Mouse (Mus musculus) urinary bladder, postnatal 36 days (tissue): ENCODE measurements around the gene Cramp1l.
A peak's percentile ranks its signal among the peaks of the same experiment; 100 is the strongest.

Experiments used
- DNase-seq, 2 experiments: peaks; one replicate each; pipeline ENCODE4 v3.0.0; 2022; ENCODE audit warnings: low spot score in 2 of 2, mixed read lengths in 1 of 2

Gene Cramp1l

DNA sequence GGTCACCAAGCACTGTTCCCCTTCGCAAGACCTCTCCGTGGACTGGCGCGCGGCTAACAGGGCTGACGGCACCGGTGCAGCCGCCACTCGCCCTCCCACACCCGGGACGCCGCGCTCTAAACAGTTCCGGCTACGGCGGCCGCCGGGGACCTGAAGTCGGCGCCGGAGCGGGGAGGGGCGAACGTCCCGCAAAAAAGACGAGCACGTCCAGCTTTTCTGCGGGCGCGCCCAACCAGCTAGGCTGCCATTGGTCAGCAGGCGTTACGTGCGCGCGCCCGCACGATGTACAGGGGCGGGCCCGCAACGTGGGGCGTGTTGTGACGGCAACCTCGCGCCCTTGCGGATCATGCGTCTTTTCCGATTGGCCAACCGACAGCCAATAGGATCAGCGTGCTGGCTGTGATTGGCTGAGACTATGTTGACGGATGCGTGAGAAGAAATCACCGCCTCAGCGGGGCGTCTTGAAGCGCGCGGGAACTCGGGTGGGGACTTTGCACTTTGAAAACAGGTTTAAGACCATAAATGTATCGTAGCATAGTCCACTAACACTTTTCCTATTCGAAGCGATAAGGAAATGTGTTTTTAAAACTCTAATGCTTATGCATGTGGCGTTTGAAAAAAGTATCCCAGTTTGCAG is at the start of gene Cramp1l, which contains the start of gene Ift140:
TSS of gene Cramp1l (minus strand) at position 134 of the 637 bp plus-strand sequence.
TSS of gene Ift140 (plus strand) at position 431 of the 637 bp plus-strand sequence.
- peak; percentile 98 to 99 for DNase-seq

DNA sequence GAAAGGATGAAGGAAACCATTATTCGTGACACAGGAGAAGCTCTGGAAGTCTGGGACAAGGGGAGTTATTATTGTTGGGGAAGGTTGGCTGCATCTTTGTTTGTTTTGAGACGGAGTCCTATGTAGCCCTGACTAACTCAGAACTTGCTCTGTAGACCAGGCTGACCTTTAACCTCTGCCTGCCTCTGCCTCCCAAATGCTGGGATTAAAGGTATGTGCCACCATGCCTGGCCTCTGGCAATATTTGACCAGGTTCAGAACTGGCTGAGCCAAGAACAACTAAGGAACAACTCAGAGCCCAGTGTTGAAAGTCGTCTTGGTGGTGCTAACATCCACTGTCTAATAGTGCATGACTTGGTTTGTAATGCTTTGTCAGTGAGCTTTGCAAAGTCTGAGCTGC is 49.6 kb upstream of the Cramp1l start:
- DNase-seq: no peak

DNA sequence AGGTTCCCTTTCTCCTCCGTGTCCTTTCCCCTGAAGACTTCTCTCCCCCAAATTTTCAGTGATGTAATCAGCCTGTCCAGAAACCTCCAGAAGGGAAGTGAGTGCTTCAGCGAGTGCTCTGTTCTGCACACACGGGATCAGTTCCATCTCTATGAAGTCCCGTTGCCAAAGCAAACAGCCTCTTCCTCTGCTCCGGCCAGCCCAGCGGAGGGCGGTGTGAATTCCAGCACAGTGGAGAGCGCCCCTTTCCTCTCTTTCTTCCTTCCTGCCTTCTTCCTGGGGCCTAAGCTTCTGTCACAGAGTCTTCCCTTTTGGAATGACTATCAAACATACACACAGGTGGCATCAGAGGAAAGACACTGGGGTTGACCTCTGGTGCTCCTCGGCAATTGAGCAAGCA is 48.8 kb upstream of the Cramp1l start:
- peak in 1 of 2 experiments; percentile 54 for DNase-seq

DNA sequence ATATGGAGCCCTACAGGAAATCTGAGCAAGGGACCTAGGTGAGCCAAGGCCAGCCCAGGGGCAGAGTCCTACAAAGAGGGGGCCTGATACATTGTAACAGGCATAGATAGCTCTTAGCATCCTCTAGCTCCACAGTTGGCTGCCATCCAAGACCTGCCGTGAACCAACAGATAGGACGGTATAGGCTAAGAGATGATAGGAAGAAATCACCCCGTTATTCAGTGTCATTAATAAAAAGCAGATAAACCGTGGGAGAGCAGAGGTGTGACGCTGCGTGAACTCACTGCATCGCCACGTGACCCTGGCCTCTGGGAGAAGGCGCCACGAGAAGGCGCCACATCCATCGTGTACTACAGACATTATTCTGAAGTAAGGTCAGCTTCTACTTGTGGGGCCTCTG is 48.3 kb upstream of the Cramp1l start:
- no peak for DNase-seq

DNA sequence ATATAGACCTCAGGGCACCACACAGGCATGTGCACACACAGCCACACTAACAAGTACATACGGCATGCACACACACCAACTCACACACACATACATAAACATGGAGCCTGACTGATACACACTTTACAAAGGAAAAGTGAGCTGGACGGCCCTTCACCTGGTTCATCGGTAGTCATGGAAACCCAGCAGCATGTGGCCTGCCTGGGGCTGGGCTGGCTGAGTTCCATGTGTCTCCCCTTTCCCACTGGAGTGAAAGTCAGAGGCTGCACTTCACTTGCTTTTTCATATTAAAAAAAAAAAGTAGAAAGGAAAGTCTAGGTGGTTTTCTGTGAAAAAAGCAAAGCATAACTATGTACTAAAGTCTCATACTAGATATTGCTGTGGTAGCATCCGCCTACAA is 47.7 kb upstream of the Cramp1l start:
- no peak for DNase-seq

DNA sequence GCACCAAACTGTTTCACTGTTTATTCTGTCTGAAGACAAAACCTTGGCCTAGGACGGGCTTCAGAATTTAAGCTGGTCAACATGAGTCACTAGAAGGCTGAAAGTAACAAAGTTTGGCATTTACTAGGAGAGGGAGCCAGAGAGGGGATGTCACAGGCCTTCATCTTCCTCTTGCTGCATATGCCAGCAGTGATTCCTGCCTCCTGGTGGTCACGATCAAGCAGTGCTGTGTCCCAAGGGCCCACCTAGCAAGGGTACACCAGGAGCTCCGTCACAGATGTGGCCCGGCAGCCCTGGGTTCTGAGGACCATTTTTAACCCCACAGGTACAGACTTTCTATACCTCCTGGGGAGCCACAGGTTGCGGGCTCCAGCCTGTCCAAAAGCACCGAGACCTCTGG is 41.5 kb upstream of the Cramp1l start:
- no peak for DNase-seq

DNA sequence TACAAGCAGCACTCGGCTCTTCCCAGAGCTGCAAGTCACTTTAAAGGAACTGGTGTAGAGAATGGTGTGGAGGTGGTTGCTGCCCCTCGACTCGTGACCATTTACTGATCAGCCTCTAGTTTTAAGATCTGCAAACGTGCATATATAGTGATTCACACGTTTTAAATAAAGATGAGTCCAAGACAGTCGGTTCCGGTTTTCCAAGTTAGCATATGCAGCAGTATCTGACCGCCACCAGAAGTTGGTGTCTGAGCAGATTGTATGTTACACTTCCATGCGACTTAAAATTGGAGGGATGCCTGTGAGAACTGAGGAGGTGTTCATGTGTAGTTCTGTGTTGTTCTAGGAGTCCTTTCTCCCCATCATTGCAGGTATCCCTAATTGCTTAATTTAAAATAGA is 37.7 kb upstream of the Cramp1l start:
- DNase-seq: no peak

DNA sequence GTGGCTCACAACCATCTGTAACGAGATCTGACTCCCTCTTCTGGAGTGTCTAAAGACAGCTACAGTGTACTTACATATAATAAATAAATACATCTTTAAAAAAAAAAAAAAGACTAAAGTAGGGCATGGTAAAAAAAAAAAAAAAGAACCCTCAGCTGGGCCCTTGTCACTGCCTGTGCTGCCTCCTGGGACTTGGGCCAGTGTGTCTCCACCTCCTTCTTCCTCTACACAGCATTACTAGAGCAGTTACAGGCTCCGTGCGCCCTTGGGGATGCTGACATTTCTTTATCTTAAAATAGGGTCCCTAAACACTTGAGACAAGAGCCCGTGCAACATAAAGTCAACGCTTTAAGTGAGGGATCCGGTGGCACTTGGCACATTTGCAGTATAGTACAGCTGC is 31.6 kb upstream of the Cramp1l start:
- no peak for DNase-seq

DNA sequence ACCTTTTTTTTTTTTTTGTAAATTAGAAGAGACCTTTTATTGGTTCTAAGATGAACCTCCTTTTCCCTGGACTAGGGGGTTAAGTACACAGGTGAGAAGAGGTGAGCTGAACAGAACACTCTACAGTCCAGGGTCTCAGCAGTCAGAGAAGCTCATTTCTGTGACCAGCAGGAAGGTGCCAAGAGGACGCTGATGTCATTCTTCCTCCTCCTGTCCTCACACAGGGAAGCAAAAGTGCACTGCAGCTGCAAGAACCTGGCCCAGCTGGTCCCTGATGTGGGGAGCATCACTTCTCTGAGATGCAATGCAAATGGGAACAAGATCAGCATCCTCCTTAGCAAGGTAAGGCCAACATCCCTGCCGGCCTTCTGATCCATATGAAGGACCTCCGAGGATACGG is 29.7 kb upstream of the Cramp1l start:
- DNase-seq: no peak

DNA sequence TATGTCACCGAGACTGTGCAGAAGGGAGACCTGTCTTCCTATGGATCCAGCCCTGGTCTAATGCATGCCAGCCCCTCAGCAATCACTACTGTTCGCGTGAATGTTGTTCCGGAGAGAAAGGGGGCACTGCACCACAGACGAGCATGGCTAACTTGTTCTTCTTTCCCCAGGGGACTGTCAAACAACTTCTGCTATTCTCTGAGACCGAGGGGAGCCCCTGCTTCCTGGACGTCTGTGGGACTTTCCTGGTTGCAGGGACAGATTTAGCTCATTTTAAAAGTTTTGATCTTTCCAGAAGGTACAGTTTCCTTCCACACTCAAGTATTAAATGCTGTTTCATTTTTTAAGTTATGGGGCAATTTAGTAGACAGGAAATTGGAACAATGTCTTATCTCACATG is 29.3 kb upstream of the Cramp1l start:
- no peak for DNase-seq

DNA sequence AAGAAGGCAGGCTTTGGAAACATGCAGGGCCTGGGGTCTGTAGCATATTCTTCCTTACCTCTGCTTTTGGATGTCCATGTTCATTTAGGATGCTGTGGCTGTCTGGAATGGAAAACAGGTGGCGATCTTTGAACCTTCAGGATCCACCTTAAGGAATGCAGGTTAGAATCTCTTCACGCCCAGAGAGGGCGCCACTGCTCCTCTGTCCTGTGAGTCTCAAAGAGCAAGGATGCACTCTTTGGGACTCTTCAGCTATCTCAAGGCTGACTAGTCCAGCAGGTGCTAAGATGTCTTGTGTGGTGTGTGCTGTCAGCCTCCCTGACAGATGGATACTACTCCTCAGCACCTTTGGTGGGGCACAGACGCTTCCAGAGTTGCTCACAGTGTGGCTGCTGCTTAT is 20.6 kb upstream of the Cramp1l start:
- DNase-seq: no peak

DNA sequence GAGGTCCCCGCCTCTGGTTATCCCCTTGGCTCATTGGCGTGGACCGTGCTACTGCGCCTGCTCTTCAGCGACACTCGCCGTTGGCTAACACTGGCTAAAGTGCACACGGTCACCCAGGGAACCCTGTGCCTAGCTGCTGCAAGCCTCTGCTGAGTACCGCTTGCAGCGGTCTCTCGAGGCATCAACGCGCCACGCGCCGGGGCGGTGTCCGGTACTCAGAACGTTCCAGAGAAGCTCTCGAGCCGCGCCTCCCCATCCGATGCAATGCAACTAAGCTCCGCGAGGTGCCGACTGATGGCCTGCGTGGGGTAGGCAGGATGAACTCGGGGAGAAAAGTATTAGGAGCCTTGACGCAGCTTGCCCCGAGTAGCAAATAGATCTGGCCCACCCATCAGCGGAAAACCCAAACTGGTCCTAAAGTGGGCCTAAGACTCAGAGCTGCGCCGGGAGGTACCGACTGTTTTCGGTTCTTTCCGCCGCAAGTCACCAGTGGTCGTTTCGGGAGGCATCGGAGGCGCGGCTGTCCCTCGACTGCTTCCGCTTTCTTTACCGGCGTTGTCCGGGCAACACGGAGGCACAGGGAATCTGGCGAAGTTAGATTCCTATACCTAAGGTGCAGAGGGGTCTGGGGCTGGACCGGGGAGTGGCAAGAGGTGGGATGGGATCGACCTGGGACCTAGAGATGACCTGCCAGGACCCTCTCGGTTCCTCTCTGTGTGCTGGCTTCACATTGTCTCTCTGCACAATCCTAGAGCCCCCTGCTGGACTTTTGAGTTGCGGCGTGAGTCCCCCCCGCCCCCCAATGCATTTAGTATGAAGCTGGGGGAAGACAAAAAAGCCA is 924 bp upstream of the Cramp1l start:
- DNase-seq: peak; percentile 61 to 77

DNA sequence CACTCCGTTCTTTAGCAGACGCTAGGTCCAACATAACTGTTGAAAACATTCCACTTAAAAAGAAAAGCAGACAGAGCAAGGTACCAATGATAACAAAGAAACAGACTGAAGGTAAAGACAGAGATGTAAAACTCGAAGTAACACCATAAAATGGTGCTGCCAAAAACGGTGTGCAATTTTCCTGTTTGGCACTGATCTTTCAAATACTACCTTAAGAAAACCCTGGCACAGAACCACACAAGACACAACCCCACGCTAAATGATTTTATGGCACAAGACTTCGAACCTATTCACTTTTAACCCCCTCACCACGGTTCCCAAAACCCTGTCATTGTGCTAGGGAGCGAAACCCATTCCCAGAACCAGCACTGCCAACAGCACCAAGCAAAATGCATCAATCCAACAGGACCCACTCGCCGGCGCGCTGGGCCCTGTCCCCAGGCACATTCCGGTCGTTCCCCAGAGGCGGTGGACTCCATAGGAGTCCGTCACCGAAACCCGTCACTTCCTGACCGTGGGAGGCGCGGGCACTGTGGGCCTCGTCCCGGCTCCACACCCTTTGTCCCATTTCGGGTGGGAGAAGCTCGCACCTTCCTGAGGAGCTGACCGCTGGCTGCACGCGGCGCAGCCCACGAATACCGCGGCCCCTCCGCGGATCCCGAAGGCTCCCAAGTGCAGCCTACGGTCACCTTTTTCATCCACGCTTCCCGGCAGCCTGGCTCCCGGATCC is 582 bp downstream of the Cramp1l start:
- DNase-seq: peak; percentile 23 to 46

DNA sequence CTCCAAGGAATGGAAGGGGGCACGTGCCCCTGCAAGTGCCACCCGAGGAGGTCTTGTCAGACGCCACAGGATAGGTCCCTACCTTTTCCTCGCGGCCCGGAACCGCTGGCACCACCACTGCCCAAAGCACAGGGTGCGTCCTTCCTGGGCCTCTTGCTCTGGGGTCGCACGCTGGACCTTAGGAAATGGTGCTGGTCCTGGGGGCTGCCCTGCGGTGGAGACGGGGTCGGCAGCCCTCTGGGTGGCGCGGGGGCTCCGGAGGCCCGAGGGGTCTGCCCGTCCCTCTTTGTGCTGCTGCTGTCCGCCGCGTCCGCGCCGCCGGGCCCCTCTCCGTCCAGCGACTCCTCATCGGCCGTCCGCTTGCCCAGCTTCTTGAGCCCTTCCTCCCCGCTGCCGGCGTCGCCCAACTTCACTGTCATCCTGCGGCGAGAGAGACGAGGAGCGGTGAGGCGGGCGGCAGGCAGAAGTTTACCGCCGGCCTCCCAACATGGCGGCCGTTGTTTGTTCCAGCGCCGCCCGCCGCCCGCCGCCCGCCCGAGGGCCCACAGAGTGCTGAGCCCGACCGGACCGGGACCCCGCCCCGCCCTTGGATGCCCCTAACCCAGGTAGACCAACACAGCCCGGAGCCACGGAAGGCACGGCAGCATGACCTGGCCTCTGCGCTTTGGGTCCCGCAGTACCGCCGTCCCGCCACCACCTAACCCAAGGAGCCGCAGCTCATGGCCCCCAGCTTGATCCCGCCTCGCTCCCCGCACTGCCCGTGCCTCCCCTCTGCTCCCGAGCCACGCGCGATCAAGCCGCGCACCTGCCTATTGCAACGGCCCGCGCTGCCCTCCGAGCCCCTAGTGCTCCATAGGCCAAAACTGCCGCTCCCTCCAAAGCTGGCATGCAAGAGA is 1.7 kb downstream of the Cramp1l start:
- peak; percentile 14 to 30 for DNase-seq

DNA sequence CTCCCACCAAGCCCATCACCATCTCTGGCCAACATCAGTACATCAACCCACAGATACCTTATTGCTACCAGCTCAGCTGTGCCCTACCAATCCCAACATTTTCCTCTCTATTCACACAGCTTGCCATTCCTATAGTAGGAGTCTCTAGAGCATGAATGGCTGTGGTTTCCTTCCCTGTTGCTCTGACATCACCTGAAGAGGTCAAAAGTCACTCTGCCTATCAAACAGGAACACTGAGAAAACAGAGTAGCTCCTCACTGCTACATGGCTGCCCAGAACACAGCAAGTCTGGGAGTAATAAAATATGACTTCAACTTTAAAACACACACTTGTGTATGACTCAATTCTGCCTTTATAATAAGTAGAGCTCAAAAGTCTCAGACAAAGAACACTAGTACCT is 8.1 kb downstream of the Cramp1l start:
- DNase-seq: no peak

DNA sequence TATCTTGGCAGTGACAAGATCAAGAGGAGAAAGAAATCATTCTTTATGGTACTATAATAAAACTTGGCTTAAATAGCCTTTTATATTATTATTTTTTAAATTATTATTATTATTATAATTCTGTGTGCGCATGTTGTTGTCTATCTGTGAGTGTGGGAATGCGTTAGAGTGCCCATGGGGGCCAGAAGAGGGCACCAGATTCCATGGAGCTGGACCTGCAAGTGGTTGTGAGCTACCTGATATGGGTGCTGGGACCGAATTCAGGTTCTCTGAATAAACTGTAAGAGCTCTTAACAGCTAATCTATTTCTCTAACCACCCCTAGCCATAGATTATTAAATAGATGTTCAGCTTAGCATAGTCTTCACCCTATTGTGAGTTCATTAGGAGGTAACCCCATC is 10.5 kb downstream of the Cramp1l start:
- DNase-seq: no peak

DNA sequence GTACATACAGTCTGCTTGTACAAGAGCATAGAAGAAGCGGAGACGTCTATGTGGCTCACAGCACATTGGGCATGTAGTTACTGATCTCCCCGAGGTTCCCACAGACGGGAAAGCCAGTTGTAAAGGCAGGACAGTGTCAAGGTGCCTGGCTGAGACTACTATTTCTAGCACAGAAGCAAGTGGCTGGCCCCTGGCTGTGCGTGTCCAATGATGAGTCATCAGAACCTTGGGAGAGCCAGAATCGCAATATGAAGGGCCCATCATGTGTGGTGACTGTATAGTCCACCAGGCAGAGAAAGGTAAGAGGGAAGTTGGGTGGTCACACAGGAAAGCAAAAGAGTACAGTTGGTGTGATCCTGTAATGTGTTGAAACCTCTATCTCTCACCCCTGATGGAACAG is 20.9 kb downstream of the Cramp1l start:
- DNase-seq: no peak

DNA sequence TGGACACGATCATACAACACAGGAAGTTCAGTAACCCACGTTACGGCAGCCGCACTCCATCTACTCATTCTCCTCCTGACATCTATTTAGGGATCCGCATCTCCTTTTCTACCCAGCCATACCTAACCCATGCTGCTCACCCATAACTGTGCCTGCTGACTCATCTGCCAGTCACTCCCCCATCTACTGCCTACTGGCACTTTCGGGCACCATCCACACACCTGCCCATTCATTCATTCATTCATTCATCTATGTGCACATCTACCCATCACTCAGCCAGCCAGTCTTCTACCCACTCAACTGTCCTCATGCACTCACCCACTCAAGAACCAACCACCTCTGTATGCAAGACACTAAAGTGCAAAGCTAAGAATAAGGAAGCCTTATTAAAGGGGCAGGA is 28.4 kb downstream of the Cramp1l start:
- DNase-seq: no peak

DNA sequence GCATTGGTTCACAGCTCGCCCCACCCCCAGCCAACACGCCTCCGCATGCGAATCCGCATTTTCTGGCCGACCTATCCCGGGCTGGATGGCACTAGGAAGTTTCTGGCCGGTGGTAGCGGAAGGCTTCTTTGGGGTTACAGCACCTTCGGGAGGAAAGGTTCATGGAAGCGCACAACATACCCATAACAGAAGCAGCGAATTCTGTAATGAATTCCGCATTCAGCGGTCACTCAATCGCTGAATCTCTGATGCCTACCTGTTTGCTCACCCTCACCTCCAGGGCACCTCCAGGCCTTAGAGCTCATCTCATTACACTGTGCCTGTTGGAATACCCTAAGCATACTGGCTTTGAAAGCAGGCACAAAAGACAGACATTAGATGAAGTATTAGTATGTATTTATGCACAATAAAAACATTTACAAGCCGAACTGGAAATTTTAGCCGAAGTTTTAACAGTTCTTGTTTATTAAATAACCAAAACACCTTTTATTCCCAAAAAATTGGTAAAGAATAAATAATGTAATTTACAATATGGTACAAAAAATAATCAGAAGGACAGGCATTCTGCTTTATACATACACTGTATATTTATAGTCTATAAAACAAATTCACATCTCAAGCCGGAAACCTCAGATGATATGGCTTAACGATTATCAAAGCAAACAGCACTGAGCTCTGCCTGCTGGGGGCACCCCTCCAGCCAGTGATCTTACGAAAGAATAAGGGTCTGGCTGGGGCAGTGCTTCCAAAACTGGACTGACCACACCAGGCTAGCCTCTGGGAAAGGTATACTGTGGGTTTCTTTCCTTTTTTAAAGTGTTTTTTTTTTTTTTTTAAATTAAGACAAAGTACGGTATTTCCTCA is 54.5 kb downstream of the Cramp1l start:
- DNase-seq: no peak

DNA sequence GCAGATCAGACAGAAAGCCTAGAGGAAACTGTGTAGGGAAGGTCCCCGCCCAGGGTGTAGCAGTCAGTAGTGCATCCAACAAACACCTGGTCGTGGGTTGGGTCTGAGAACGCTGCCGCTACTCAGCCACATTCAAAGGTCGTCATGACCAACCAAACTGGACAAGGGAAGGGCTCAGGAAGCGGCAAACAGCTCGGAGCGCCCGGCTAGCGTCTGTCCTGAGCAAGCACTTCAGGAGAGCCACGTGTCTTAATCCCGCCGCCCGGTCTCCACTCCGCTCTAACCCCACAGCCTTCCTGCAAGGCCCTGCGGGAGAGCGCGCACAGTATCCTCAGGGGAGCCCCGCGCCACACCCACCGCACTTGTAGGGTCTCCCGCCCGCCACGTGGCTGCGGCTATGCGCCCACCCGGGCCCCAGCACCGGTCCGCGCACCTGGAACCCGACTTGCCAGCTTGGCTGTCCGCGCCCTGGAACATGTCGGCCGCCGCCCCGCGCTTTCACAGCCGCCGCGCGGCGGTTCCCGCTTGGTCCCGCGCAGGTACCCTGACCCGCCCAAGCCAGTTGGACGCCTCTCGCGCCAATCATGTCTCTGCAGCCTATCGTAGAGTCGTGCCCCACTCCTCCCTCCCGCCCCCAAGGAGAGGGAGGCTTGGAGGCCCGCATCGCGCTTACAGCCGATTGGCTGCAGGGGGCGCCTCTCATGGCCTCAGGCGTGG is 55.3 kb downstream of the Cramp1l start, which contains the start of gene Jpt2:
TSS of gene Jpt2 (minus strand) at position 555 of the 717 bp plus-strand sequence.
- DNase-seq: peak; percentile 95 to 98
